ENCODE assay signal across 28 mouse cellular contexts in genomic region chr17:43247245-43247644, GRCm38 (mm10). TPM values are rescaled to one million over a fixed set of nuclear protein-coding genes. Genes with fewer than 3 reads are reported as not detected.
"Had no signal": no experiment of that assay in that cellular context is flagged by ENCODE, and none has a peak within 500 bp of the region (broad histone marks: within the 10 kb centered on the region; RNA-seq: fewer than 3 reads in every experiment).

No protein-coding gene starts in this region.

- ATAC-seq: hindbrain, embryonic 16.5 days; hindbrain, postnatal 0 days; inflammation-experienced regulatory T-cells, adult 6 months; intestine, embryonic 15.5 days; intestine, embryonic 16.5 days; intestine, postnatal 0 days had no signal

- DNase-seq: heart, postnatal 10 days; heart, postnatal 14 days; heart, postnatal 36 days; heart, postnatal 4 days; kidney, adult 11 months; kidney, adult 18-20 months; kidney, adult 2 months; kidney, adult 8-10 months; kidney, adult 9 months; kidney, postnatal 10 days; kidney, postnatal 14 days; kidney, postnatal 25 days; kidney, postnatal 36 days; kidney, postnatal 4 days; layer of hippocampus, adult 9-11 months; layer of hippocampus, postnatal 36 days had no signal

RNA-seq across cellular contexts. Expression of gene Adgrf1, which starts 22.9 kb away (rescaled TPM):
- total RNA-seq: heart, postnatal 10 days; heart, postnatal 14 days; heart, postnatal 25 days; heart, postnatal 36 days; heart, postnatal 4 days; hematopoietic stem cell, adult 5-6 weeks; hindbrain, postnatal 0 days; layer of hippocampus, adult 18-20 months; layer of hippocampus, adult 2 months; layer of hippocampus, postnatal 25 days; layer of hippocampus, postnatal 36 days; left cerebral cortex, adult 18-20 months had no signal
